Mouse (Mus musculus) MEL-GATA-1-ER (cell line): ENCODE measurements at regions not wholly inside any gene's neighbourhood (a gene's known extent, or its start where the extent isn't known, plus 50 kb on each side); places are given as distances from the start of the nearest gene placed in this dataset.

Source experiments
- DNase-seq: peaks from one replicate; pipeline ENCODE4 v3.0.0-alpha.2; 2012; ENCODE audit warnings: low read depth; ENCODE audit errors: extremely low read depth

GRCm38 (mm10) chr2:92854331-92854730 lies 60.6 kb upstream of the Syt13 start:
- no peak for DNase-seq

GRCm38 (mm10) chr2:92856047-92856446 lies 58.9 kb upstream of the Syt13 start:
- no peak for DNase-seq

GRCm38 (mm10) chr2:92860502-92861197 lies 54.2 kb upstream of the Syt13 start:
- DNase-seq, result no peak
